Mouse (Mus musculus) embryonic fibroblast, embryonic 13.5 days (primary cell): ENCODE measurements around the gene Miga2. TPM values are rescaled to one million over a fixed set of nuclear protein-coding genes. Genes with fewer than 3 reads are reported as not detected.
A peak's percentile ranks its signal among the peaks of the same experiment; 100 is the strongest.

Source experiments
- H3K27ac ChIP-seq: 2 replicates; pipeline ENCODE4 v1.5.1; 2012; ENCODE audit warnings: low read length, control low read depth, inconsistent platforms; ENCODE audit not compliant: insufficient read depth
- H3K4me1 ChIP-seq: 2 replicates; pipeline ENCODE4 v1.6.1; 2011; ENCODE audit warnings: low read length; ENCODE audit not compliant: control insufficient read depth, insufficient read depth
- H3K4me3 ChIP-seq: 2 replicates; pipeline ENCODE4 v1.5.1; 2011; ENCODE audit warnings: mild to moderate bottlenecking, control low read depth, low read length; ENCODE audit not compliant: insufficient read depth
- CTCF ChIP-seq: IDR thresholded peaks from 2 replicates; pipeline ENCODE4 v1.5.1; 2011; ENCODE audit warnings: mild to moderate bottlenecking, control low read depth, low read length, moderate library complexity, borderline replicate concordance; ENCODE audit not compliant: insufficient read depth
- POLR2A ChIP-seq: IDR thresholded peaks from 2 replicates; pipeline ENCODE4 v1.6.1; 2011; ENCODE audit warnings: low read depth, mild to moderate bottlenecking, control low read depth, low read length, moderate library complexity
- polyA plus RNA-seq: library from polyadenylated mRNA; stranded (reverse); fragments of >200 nt; gene quantifications from 2 replicates; pipeline ENCODE4 v1.2.4, GENCODE M21; 2011; ENCODE audit warnings: low read depth; ENCODE audit not compliant: missing spikeins, insufficient read length

Miga2 gene
- polyA plus RNA-seq, 1 experiment, result 15.9 TPM

- peak overlapping the region; percentile 85 for H3K4me3 ChIP-seq
- H3K27ac ChIP-seq, result no peak overlapping the region
- TF ChIP-seq POLR2A, result no peak
- no peak for TF ChIP-seq CTCF
- peaks cover 13% of the 10 kb centered on the region; the same call in 1 of the 2 replicates for H3K4me1 ChIP-seq
These were observed 6.2 kb upstream of the Miga2 start for GRCm38 (mm10) chr2:30357552-30358510.

- H3K4me1 ChIP-seq, result peaks cover 13% of the 10 kb centered on the region; the same call in 1 of the 2 replicates
- peak; percentile 62 for TF ChIP-seq POLR2A
- no peak for TF ChIP-seq CTCF
- peak within 1 kb of the TSS; percentile 85 for H3K4me3 ChIP-seq
- H3K27ac ChIP-seq, result no peak within 1 kb of the TSS
These were observed 5.2 kb upstream of the Miga2 start, which contains the start of gene Sh3glb2 for GRCm38 (mm10) chr2:30358533-30359531. Gene Sh3glb2 (minus strand): TSS chr2:30359337.

DNA sequence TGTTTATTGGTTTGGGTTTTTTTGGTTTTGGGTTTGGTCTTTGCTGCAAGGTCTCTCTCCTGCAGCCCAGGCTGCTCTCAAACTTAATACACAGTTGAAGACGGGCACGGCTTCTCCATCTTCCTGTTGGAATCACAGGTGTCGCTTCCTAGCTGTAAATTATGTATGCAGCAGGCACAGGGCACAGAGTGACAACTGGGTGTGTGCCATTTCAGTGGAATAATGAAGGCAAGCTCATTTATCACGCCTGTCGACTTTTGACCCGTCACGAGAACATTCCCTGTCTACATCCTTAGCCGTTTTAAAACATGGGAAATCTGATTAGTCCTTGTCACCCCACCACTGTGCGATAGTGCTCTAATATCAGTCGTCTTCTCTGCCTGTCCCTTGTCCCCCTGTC, 3.4 kb upstream of the Miga2 start:
- TF ChIP-seq POLR2A, result no peak
- no peak for TF ChIP-seq CTCF
- H3K4me1 ChIP-seq, result peaks cover 15% of the 10 kb centered on the region; the same call in 1 of the 2 replicates
- H3K4me3 ChIP-seq, result no peak overlapping the region
- H3K27ac ChIP-seq, result no peak overlapping the region

GRCm38 (mm10) chr2:30362865-30363264, 1.2 kb upstream of the Miga2 start:
- TF ChIP-seq CTCF (no peak), POLR2A (no peak)
- Histone ChIP-seq H3K4me1 (peaks cover 6% of the 10 kb centered on the region; the same call in 1 of the 2 replicates), H3K4me3 (no peak overlapping the region), H3K27ac (no peak overlapping the region)

DNA sequence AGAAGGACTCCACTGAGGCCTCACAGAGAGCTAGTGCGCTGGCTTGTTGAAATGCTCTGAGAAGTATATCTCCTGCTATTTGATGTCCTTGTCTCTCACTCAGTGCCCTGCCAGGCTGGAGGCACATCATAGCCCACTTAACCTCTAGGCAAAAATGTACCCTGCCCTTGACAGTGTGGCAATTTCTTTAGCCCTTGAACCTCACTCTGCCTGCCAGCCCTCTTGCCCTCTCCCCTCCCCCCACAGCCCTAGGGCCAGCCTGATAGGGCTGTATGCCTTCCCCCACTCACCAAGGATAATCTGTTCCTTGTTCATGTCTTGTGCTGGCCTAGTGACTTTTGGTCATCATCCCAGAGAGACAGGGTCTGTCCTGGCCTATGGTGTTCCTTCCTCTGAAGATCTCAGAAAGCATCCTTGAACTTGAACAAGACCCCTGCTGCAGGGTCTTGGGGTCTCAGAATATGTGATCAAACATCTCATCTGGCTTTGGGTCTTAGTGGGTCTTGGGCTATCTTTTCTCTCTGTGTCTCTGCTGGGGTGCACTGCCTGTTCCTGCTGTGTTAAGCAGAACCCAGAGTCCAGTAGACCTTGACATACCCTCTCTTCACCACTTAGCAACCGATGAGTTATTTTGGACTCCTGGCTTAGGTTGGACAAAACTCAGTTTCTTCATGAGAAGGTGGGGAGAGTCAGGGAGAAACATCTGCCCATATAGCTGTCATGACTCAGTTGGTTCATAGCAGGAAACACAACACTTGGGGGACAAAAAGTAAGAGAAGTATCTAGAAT, 1.4 kb downstream of the Miga2 start:
- H3K27ac ChIP-seq, result no peak overlapping the region
- H3K4me1 ChIP-seq, result 0 out of 2 replicates have a peak, but pooled peaks cover 3% of the 10 kb centered on the region
- peak overlapping the region; percentile 72 for H3K4me3 ChIP-seq
- TF ChIP-seq POLR2A, result no peak

DNA sequence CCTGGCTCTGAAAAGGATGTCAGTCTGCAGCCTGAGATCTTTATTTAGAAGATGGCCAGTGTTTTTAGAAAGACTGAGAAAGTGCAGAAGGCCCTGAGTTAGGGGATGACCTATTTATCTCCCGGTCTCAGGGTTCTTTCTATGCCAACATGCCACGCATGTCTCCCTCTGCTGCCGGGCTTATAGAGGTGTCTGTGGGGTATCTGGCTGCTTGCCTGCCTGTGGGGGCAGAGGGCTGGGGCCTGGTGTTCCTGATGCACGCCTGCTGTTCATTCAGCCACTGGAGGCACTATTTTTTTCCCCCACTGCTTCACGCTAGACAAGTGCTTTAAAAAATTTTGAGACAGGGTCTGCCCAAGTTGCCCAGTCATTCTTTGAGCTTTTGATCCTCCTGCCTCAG, 2.2 kb downstream of the Miga2 start:
- Histone ChIP-seq H3K4me1 (0 out of 2 replicates have a peak, but pooled peaks cover 3% of the 10 kb centered on the region), H3K27ac (no peak overlapping the region), H3K4me3 (no peak overlapping the region)
- TF ChIP-seq POLR2A (no peak), CTCF (no peak)

DNA sequence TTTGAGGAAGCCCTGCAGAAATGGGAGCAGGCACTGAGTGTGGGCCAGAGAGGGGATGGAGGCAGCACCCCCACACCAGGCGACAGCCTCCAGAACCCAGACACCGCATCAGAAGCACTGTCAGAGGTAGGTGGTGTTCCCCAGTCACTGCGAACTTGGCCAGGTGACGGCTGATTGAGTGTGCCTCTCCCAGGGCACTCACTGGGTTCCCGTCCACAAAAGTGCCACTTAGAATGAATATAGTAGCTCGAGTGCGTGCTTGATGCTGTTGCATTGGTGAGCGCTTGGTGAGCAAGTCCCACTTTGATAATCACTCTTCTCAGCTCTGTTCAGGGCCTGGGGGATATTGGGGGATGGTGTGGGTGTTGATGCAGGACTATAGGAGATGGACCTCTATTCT, 7.5 kb downstream of the Miga2 start:
- TF ChIP-seq POLR2A (no peak), CTCF (no peak)
- H3K4me1 ChIP-seq, result no peaks in the 10 kb centered on the region
- H3K27ac ChIP-seq, result no peak overlapping the region
- H3K4me3 ChIP-seq, result no peak overlapping the region

- no peaks in the 10 kb centered on the region for H3K4me1 ChIP-seq
- TF ChIP-seq CTCF, result no peak
- TF ChIP-seq POLR2A, result no peak
- H3K4me3 ChIP-seq, result no peak overlapping the region
- H3K27ac ChIP-seq, result no peak overlapping the region
These were observed 8.7 kb downstream of the Miga2 start for GRCm38 (mm10) chr2:30372726-30373125.

DNA sequence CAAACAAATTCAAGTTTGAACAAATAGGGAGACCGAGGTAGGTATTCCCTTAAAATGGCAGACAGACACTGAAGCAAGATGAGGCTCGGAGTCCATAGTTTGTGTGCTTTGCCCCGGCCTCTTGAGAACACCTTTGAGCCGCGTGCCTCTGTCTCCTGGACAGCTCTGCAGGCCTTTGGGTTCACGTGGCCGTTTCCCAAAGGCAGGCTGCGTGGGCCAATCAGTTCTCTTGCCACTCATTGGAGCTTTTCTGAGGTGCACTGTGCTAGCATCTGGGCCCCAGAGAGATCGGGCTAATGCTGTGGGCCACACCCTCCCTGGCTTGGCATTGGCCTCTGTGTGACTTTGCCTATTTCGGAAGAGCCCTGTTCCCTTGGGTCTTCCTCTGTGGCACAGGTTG, 11.9 kb downstream of the Miga2 start:
- no peak for TF ChIP-seq CTCF
- TF ChIP-seq POLR2A, result no peak
- Histone ChIP-seq H3K27ac (no peak overlapping the region), H3K4me3 (no peak overlapping the region), H3K4me1 (no peaks in the 10 kb centered on the region)
